Mouse (Mus musculus): Measurements from ENCODE around the gene Gm10912. TPM values are rescaled to one million over a fixed set of nuclear protein-coding genes. Genes with fewer than 3 reads are reported as not detected.
"Not testable (repeated sequence)": the region's sequence is repeated elsewhere in the genome, so short reads cannot be mapped to it uniquely, and the experiment has no call there.

Gm10912 gene
- polyA plus RNA-seq (2016; fragmentation: Nextera tagmentation; extraction: Ambion mirVana) = not detected in 2 replicates

DNA sequence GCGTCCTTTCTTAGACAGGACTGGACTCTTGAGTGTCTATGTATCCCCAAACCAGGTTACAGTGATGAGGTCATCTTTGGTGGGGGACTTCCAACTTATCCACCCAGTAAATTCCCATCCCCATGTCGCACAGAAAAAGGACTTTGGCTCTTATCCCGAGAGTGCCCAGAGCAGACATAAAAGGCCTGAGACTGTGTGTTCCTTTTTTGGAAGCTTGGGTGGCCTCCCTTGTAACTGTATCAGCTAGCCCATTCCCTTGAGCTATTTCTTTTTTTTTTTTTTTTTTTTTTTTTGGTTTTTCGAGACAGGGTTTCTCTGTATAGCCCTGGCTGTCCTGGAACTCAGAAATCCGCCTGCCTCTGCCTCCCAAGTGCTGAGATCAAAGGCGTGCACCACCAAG is at the start of gene Gm10912:
TSS of gene Gm10912 (plus strand) at position 301 of the 400 bp plus-strand sequence.
- 88% methylated on average over 6 of the region's 6 CpGs for WGBS
- peaks cover 12% of the 10 kb centered on the region; the same call in 1 of the 2 replicates for H3K36me3 ChIP-seq
- not testable (repeated sequence) for H3K27ac ChIP-seq; H3K4me3 ChIP-seq; H3K27me3 ChIP-seq (ENCODE audit: low read depth, poor library complexity, severe bottlenecking); H3K9me3 ChIP-seq (replicated peaks); DNase-seq (ENCODE audit: low spot score); H3K4me1 ChIP-seq

DNA sequence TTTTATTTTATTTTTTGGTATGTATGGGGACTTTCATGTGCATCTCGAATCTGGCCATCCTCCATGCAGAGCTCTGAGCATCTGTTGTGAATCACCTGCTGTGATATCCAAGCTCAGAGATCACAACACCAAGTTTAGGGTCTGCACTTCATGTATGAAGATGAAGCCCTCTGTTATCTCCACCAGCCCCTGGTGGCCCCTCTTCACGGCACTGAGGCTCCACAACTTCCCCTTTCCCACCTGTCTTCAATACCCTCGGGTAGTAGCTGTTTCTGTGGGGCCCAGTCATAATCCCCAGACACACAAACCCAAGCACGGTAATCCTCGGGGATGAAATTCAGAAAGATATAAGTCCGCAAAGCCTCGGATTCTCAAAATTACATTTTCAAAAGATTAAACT is 42.5 kb upstream of the Gm10912 start:
- DNase-seq (ENCODE audit: low spot score) = no peak
- WGBS = 89% methylated on average over 7 of the region's 7 CpGs

GRCm38 (mm10) chr2:104024656-104025055 is 41.0 kb upstream of the Gm10912 start:
- no peak for DNase-seq (ENCODE audit: low spot score)
- H3K27me3 ChIP-seq (ENCODE audit: low read depth, poor library complexity, severe bottlenecking) = no peaks in the 10 kb centered on the region
- no peaks in the 10 kb centered on the region for H3K36me3 ChIP-seq
- 93% methylated on average over 4 of the region's 4 CpGs for WGBS
- H3K4me1 ChIP-seq = peaks cover 15% of the 10 kb centered on the region
- H3K4me3 ChIP-seq = no peak overlapping the region
- H3K9me3 ChIP-seq (replicated peaks) = no peaks in the 10 kb centered on the region
- H3K27ac ChIP-seq = no peak overlapping the region

More for the DNA sequence above, 42.5 kb upstream of the Gm10912 start:
- H3K9me3 ChIP-seq (replicated peaks) = no peaks in the 10 kb centered on the region
- H3K36me3 ChIP-seq = no peaks in the 10 kb centered on the region
- no peak overlapping the region for H3K4me3 ChIP-seq
- H3K27ac ChIP-seq = no peak overlapping the region
- peaks cover 5% of the 10 kb centered on the region for H3K4me1 ChIP-seq
- no peaks in the 10 kb centered on the region for H3K27me3 ChIP-seq (ENCODE audit: low read depth, poor library complexity, severe bottlenecking)

DNA sequence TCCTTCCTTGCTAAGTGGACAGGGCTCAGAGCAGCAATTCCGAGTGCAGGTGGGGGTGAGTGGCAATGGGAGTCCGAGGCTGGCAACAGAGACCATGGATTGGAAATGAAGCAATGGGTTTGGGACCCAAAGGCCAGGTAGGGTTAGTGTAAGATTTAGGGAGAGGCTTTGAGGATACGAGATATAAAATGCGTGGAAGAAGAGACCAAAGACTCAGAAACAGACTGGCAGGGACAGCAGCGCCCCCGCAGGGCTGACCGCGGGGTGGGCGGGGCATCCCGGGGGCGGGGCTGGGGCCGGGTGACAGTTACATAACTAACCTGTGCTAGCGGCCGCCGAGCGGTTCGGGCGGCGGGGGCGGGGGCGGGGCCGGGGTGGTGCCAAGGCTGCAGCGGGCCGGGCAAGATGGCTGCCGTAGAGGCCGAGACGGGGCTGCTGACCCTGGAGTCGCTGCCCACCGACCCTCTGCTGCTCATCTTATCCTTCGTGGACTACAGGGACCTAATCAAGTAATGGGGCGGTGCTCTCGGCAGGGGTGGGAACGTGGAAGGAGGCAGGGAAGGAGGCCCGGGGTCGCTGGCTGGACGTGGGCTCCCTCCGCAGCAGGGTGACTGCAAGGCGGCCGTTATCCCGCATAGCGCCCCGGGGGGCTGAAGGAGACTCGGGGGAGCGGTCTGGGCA is 38.0 kb upstream of the Gm10912 start, which contains the start of gene Fbxo3:
TSS of gene Fbxo3 (plus strand) at position 264 of the 681 bp plus-strand sequence.
- peak; percentile 96 for DNase-seq (ENCODE audit: low spot score)
- Histone ChIP-seq H3K9me3 (replicated peaks) (no peaks in the 10 kb centered on the region), H3K4me1 (peaks cover 15% of the 10 kb centered on the region), H3K4me3 (peak within 1 kb of the TSS; percentile 77), H3K36me3 (peaks cover 6% of the 10 kb centered on the region; the same call in 1 of the 2 replicates), H3K27ac (peak within 1 kb of the TSS; percentile 90), H3K27me3 (ENCODE audit: low read depth, poor library complexity, severe bottlenecking) (no peaks in the 10 kb centered on the region)
- whole genome bisulfite sequencing = under 1% methylated on average over 30 of the region's 44 CpGs

GRCm38 (mm10) chr2:104028139-104028723 is 37.4 kb upstream of the Gm10912 start, which contains the start of gene 4931422A03Rik:
4931422A03Rik (minus strand) TSS chr2:104028361.
- H3K27ac ChIP-seq = peak within 1 kb of the TSS; percentile 90
- DNase-seq (ENCODE audit: low spot score) = no peak
- H3K9me3 ChIP-seq (replicated peaks) = no peaks in the 10 kb centered on the region
- no peaks in the 10 kb centered on the region for H3K27me3 ChIP-seq (ENCODE audit: low read depth, poor library complexity, severe bottlenecking)
- peak within 1 kb of the TSS; percentile 77 for H3K4me3 ChIP-seq
- peaks cover 15% of the 10 kb centered on the region for H3K4me1 ChIP-seq
- H3K36me3 ChIP-seq = peaks cover 6% of the 10 kb centered on the region; the same call in 1 of the 2 replicates
- WGBS = 1% methylated on average over 32 of the region's 32 CpGs

DNA sequence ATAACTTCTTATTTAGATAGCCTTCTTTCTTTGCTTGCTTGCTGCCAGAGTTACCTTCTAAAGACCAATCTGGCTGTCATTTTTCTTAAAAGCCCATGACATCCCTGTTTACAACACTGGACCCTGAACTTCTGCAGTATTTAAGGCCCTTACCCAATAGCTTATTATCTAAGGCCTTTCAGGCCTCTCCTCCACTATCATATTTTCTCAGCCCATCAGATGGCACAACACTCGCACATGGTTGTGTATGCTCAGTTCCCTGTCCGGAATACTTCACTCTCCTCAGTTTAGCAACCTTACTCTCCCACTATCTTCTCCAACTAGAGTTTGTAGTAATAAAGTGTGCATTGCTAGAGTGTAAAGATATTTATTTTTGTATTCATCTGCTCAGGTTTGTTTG is 36.6 kb upstream of the Gm10912 start:
- WGBS = 91% methylated on average over 2 of the region's 2 CpGs
- Histone ChIP-seq H3K4me3 (peak overlapping the region; percentile 77), H3K9me3 (replicated peaks) (no peaks in the 10 kb centered on the region), H3K27ac (no peak overlapping the region), H3K27me3 (ENCODE audit: low read depth, poor library complexity, severe bottlenecking) (no peaks in the 10 kb centered on the region), H3K36me3 (peaks cover 8% of the 10 kb centered on the region), H3K4me1 (peaks cover 15% of the 10 kb centered on the region)
- no peak for DNase-seq (ENCODE audit: low spot score)

DNA sequence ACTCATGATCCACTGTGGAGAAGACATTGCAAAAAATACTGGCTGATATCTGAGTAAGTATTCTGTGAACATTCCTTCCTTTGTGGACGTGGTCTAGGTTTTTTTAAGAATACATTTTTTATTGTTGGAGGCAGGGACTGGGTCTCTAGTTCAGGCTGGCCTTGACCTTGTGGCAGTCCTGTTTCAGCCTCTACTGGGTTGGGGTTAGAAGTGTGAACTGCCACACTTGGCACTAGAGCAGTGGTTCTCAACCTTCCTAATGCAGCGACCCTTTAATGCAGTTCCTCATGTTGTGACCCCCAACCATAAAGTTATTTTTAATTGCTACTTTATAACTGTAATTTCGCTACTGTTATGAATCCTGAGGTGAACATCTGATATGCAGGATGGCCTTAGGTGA is 35.2 kb upstream of the Gm10912 start:
- H3K4me3 ChIP-seq = no peak overlapping the region
- 91% methylated on average over 3 of the region's 3 CpGs for WGBS
- H3K27me3 ChIP-seq (ENCODE audit: low read depth, poor library complexity, severe bottlenecking) = no peaks in the 10 kb centered on the region

GRCm38 (mm10) chr2:104032056-104032455 is 33.6 kb upstream of the Gm10912 start:
- Histone ChIP-seq H3K9me3 (replicated peaks) (no peaks in the 10 kb centered on the region), H3K4me1 (peaks cover 15% of the 10 kb centered on the region), H3K36me3 (peaks cover 32% of the 10 kb centered on the region), H3K4me3 (no peak overlapping the region), H3K27me3 (ENCODE audit: low read depth, poor library complexity, severe bottlenecking) (no peaks in the 10 kb centered on the region), H3K27ac (no peak overlapping the region)
- WGBS = 90% methylated on average over 3 of the region's 3 CpGs
- DNase-seq (ENCODE audit: low spot score) = no peak

More for the DNA sequence above, 35.2 kb upstream of the Gm10912 start:
- no peaks in the 10 kb centered on the region for H3K9me3 ChIP-seq (replicated peaks)
- no peak overlapping the region for H3K27ac ChIP-seq
- H3K36me3 ChIP-seq = peaks cover 16% of the 10 kb centered on the region
- H3K4me1 ChIP-seq = peaks cover 15% of the 10 kb centered on the region
- DNase-seq (ENCODE audit: low spot score) = no peak

GRCm38 (mm10) chr2:104034832-104035472 is 30.7 kb upstream of the Gm10912 start:
- H3K27ac ChIP-seq = no peak overlapping the region
- peaks cover 58% of the 10 kb centered on the region for H3K36me3 ChIP-seq
- 37% methylated on average over 3 of the region's 3 CpGs for WGBS
- H3K9me3 ChIP-seq (replicated peaks) = no peaks in the 10 kb centered on the region
- H3K27me3 ChIP-seq (ENCODE audit: low read depth, poor library complexity, severe bottlenecking) = no peaks in the 10 kb centered on the region
- DNase-seq (ENCODE audit: low spot score) = peak; percentile 65
- no peaks in the 10 kb centered on the region for H3K4me1 ChIP-seq
- H3K4me3 ChIP-seq = no peak overlapping the region

DNA sequence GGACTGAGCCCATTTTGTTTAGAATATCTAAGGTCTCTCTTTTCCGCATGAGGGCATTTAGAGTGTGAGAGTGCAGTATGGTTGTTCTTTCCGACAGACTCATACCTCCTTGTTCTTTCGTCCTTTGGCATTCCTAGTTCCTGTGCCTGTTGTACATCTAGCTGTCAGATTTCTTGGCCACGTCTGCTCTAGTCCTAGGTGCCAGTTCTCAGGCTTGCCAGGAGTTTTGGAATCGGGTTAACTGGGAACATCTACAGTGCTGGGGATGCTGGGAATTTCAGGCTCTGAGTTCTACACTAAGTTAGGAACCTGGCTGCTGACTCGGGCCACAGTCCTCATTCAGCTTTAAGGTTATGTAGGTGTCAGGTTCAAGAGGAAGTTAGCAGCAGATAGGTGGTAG is 30.0 kb upstream of the Gm10912 start:
- Histone ChIP-seq H3K27me3 (ENCODE audit: low read depth, poor library complexity, severe bottlenecking) (no peaks in the 10 kb centered on the region), H3K4me1 (no peaks in the 10 kb centered on the region), H3K36me3 (peaks cover 63% of the 10 kb centered on the region), H3K27ac (no peak overlapping the region), H3K4me3 (no peak overlapping the region), H3K9me3 (replicated peaks) (no peaks in the 10 kb centered on the region)
- 89% methylated on average over 6 of the region's 6 CpGs for WGBS
- DNase-seq (ENCODE audit: low spot score) = no peak

DNA sequence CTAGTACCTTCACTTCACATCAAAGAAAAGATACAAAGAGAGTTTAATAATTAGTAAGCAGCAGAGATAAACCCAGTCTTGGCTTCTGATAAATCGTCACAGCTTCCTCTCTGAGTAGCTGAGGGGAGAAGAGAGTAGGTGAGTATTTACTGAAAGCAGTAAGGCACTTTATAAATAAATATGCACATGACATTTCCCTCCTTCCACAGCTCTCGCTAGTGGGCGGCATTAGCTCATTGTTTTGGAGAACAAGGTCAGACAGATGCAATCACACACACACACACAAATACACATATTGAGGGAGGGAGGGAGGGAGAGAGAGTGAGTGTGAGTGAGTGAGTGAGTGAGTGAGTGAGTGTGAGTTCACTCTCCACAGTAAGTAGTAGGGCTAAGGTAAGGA is 29.3 kb upstream of the Gm10912 start:
- H3K9me3 ChIP-seq (replicated peaks) = no peaks in the 10 kb centered on the region
- WGBS = 83% methylated on average over 3 of the region's 3 CpGs
- H3K4me1 ChIP-seq = no peaks in the 10 kb centered on the region
- H3K27ac ChIP-seq = no peak overlapping the region
- DNase-seq (ENCODE audit: low spot score) = no peak
- H3K27me3 ChIP-seq (ENCODE audit: low read depth, poor library complexity, severe bottlenecking) = no peaks in the 10 kb centered on the region
- peaks cover 68% of the 10 kb centered on the region for H3K36me3 ChIP-seq
- no peak overlapping the region for H3K4me3 ChIP-seq

DNA sequence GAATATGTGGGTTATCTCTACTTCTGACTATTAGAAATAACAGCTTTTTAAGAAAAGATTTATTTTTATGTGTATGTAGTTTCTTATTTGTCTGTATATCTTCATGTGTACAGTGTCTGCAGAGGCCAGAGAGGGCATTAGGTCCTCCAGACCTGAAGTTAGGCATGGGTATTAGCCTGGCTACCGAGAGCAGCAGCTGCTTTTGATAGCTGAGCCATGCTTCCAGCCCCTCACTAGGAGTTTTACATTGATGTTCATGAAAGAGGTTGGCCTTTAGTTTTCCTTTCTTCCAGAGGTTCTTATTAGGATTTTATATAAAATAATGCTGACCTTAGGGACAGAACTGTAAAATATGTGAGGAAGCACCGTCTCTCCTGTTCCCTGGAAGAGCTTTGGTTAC is 27.4 kb upstream of the Gm10912 start:
- Histone ChIP-seq H3K4me3 (no peak overlapping the region), H3K36me3 (peaks cover 68% of the 10 kb centered on the region), H3K27me3 (ENCODE audit: low read depth, poor library complexity, severe bottlenecking) (no peaks in the 10 kb centered on the region), H3K9me3 (replicated peaks) (no peaks in the 10 kb centered on the region), H3K4me1 (no peaks in the 10 kb centered on the region), H3K27ac (no peak overlapping the region)
- DNase-seq (ENCODE audit: low spot score) = no peak
- 79% methylated on average over 2 of the region's 2 CpGs for WGBS

DNA sequence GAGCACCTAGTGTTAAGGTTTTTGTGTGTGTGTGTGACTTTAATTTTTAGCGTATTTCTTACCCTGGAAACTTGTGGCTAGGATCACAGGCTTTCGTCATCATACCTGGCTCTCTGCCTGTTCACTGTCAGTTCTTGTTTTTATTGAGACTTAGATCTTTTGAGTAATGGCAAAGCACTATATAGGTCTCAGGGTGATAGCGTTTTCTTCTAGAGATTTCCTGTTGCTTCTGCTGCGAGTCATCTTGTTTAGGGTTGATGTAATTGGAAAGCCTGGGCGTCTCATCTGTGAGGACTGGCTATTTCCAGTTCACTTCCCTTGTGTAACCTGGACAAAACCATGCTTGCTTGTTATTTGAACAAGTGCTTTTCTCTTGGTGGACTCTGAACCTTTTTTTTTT is 24.0 kb upstream of the Gm10912 start:
- Histone ChIP-seq H3K4me3 (no peak overlapping the region), H3K36me3 (peaks cover 65% of the 10 kb centered on the region), H3K9me3 (replicated peaks) (no peaks in the 10 kb centered on the region), H3K4me1 (no peaks in the 10 kb centered on the region), H3K27ac (no peak overlapping the region), H3K27me3 (ENCODE audit: low read depth, poor library complexity, severe bottlenecking) (no peaks in the 10 kb centered on the region)
- no peak for DNase-seq (ENCODE audit: low spot score)
- 91% methylated on average over 5 of the region's 5 CpGs for WGBS

All from limb, embryonic 10.5 days (tissue).